Mouse (Mus musculus): ENCODE results near the gene Kif18b.

Gene Kif18b

GRCm38 (mm10) chr11:102880585-102881313 lies 44.2 kb downstream of the Kif18b start, which contains the start of the genes Eftud2 and Ccdc103:
Gene Eftud2, minus strand, starts transcription at chr11:102880985.
Gene Ccdc103, plus strand, starts transcription at chr11:102881204.
- in situ Hi-C loops (cut with MboI): no loop called here

- in situ Hi-C loops (cut with MboI): no loop called here
Observed at GRCm38 (mm10) chr11:102879558-102879957, 45.4 kb downstream of the Kif18b start.

GRCm38 (mm10) chr11:102874801-102875334 lies 50.1 kb downstream of the Kif18b start:
- in situ Hi-C loops (cut with MboI): no loop called here

GRCm38 (mm10) chr11:102864272-102864671 lies 60.7 kb downstream of the Kif18b start:
- in situ Hi-C loops (cut with MboI): no loop called here

GRCm38 (mm10) chr11:102859933-102860332 lies 65.0 kb downstream of the Kif18b start:
- in situ Hi-C loops (cut with MboI): no loop called here

GRCm38 (mm10) chr11:102858951-102859350 lies 66.0 kb downstream of the Kif18b start:
- in situ Hi-C loops (cut with MboI): no loop called here

- in situ Hi-C loops (cut with MboI): no loop called here
Observed at GRCm38 (mm10) chr11:102855941-102856340, 69.0 kb downstream of the Kif18b start.
